Mouse (Mus musculus) lung, embryonic 14.5 days (tissue): ENCODE data around the gene Ddah2. TPM values are rescaled to one million over a fixed set of nuclear protein-coding genes. Genes with fewer than 3 reads are reported as not detected.

Experiments
- ATAC-seq: fragments of 200-750 bp; cut with Nextera tagmentation; 2 replicates; pipeline ENCODE4 v1.8.0; 2017; ENCODE audit warnings: mild to moderate bottlenecking, moderate TSS enrichment, moderate library complexity; ENCODE audit not compliant: insufficient read depth
- DNase-seq: peaks from one replicate; pipeline ENCODE4 v3.0.0-alpha.2; 2015
- H3K27ac ChIP-seq: fragments of 300-500 bp; sonication (generic); 2 replicates; pipeline ENCODE4 v1.5.1; 2014; ENCODE audit warnings: low read depth, mild to moderate bottlenecking, moderate library complexity
- H3K27me3 ChIP-seq: fragments of 300-500 bp; sonication (generic); 2 replicates; pipeline ENCODE4 v1.6.1; 2014; ENCODE audit warnings: low read length, control low read depth; ENCODE audit not compliant: insufficient read depth
- H3K36me3 ChIP-seq: fragments of 300-500 bp; sonication (generic); 2 replicates; pipeline ENCODE4 v1.6.1; 2014; ENCODE audit warnings: control low read depth; ENCODE audit not compliant: insufficient read depth
- H3K4me1 ChIP-seq: fragments of 300-500 bp; sonication (generic); 2 replicates; pipeline ENCODE4 v1.6.1; 2014; ENCODE audit warnings: antibody characterized with exemption, control low read depth; ENCODE audit not compliant: insufficient read depth
- H3K4me2 ChIP-seq: fragments of 300-500 bp; sonication (generic); 2 replicates; pipeline ENCODE4 v1.6.1; 2014; ENCODE audit warnings: mild to moderate bottlenecking
- H3K4me3 ChIP-seq: fragments of 300-500 bp; sonication (generic); 2 replicates; pipeline ENCODE4 v1.5.1; 2014; ENCODE audit warnings: low read depth, low read length
- H3K9ac ChIP-seq: fragments of 300-500 bp; sonication (generic); 2 replicates; pipeline ENCODE4 v1.6.1; 2014
- H3K9me3 ChIP-seq: fragments of 300-500 bp; sonication (generic); 2 replicates; pipeline ENCODE4 v1.6.1; 2016; ENCODE audit warnings: low read depth, low read length, control low read depth
- CTCF ChIP-seq: IDR thresholded peaks from 2 replicates; pipeline ENCODE4 v1.5.1; 2016; ENCODE audit warnings: antibody characterized with exemption, low read depth
- WGBS: fragments of 180-500 bp; shearing (Covaris S2); extraction: QIAGEN DNeasy Blood & Tissue Kit; methylation state at CpG from one replicate; pipeline ENCODE4 v1.1.7; 2014; 5-methylcytosine and 5-hydroxymethylcytosine counted together
- polyA plus RNA-seq: library from polyadenylated mRNA; unstranded; fragments of >200 nt; fragmentation: Nextera tagmentation; extraction: Ambion mirVana; gene quantifications from 2 replicates; pipeline ENCODE4 v1.2.1, GENCODE M21; 2014

Ddah2 gene
- 319 and 338 TPM in 2 replicates for polyA plus RNA-seq

DNA sequence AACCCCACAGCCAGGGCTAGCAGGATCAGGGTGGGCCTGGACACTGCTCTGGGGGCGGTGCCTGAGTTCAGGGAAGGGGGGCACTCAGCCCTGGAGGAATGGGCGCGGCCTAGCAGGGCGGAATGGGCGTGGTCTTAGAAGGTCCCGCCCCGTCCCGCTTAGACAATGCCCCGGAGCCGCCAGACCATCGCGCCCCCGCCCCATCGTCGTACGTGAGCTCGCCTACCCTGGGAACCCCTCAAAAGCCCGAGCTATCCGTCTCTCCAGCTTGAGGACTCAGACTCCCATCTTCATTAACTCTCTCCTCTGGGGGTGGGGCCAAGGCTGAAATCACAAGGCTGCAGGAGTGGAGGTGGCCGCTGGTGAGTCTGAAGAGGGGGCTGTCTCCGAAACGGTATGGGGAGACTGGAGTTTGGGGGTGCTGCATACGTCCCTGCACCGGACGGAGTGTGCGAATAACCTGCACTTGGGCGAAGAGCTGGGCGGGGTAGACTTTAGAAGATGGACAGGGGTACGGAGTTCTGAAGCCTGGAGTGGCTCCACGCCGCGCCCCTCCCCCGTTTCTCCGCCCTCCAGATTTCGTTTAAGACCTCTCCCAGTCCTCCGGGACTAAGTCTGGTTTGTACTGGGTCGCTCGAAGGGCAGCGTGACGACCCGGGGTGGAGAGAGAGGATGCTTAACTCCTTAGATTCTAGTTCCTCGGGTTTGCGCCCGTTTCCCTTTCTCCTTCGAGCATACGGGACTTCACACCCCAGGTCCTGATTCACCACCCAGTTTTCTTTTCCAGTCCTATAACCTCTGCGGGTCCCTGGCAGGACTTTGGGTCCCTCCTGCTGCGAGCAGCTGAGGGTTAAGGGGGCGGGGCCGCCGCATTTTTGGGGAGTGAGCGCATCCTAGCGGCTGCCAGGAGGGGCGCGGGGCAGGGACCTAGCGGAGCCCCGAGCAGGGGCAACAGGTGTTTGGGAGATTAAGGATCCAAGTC, at the start of gene Ddah2:
Gene Ddah2, plus strand, starts transcription at position 125 of the 982 bp plus-strand sequence.
- TF ChIP-seq CTCF: peak; percentile 75
- H3K4me3 ChIP-seq: peak within 1 kb of the TSS; percentile 84
- H3K36me3 ChIP-seq: peaks cover 74% of the 10 kb centered on the region
- no peaks in the 10 kb centered on the region for H3K9me3 ChIP-seq
- under 1% methylated on average over 57 of the region's 57 CpGs for WGBS
- peak within 1 kb of the TSS; percentile 93 for H3K27ac ChIP-seq
- DNase-seq: peak; percentile 99
- peaks cover 10% of the 10 kb centered on the region for H3K4me1 ChIP-seq
- H3K9ac ChIP-seq: peak within 1 kb of the TSS; percentile 83
- peak within 1 kb of the TSS; percentile 97 for H3K4me2 ChIP-seq
- no peaks in the 10 kb centered on the region for H3K27me3 ChIP-seq
- peak; percentile 92 for ATAC-seq

- ATAC-seq: no peak
Observed at GRCm38 (mm10) chr17:35009586-35009985, 49.2 kb upstream of the Ddah2 start.

DNA sequence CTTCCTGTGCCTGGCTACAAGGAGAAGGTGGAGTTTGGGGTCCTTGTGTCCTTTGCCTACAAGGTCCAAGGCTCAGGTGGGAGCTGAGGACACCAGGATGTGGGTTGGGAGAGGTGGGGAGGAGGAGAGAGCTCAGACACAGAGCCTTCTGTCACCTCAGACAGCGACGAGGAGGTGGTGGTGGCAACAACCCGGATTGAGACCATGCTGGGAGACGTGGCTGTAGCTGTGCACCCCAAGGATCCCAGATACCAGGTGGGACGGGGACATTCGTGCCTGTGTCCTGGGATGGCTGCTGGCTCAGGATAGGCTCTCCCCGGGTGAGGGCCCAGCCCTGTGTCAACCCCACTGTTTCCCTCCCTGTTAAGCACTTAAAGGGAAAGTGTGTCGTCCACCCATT, 47.4 kb upstream of the Ddah2 start:
- Histone ChIP-seq H3K4me1 (no peaks in the 10 kb centered on the region), H3K9ac (no peak overlapping the region), H3K36me3 (peaks cover 99% of the 10 kb centered on the region), H3K4me2 (no peak overlapping the region), H3K27me3 (no peaks in the 10 kb centered on the region), H3K9me3 (no peaks in the 10 kb centered on the region), H3K27ac (no peak overlapping the region), H3K4me3 (no peak overlapping the region)
- no peak for ATAC-seq
- no peak for TF ChIP-seq CTCF
- whole genome bisulfite sequencing: 86% methylated on average over 8 of the region's 8 CpGs
- no peak for DNase-seq

More at GRCm38 (mm10) chr17:35009586-35009985, 49.2 kb upstream of the Ddah2 start:
- Histone ChIP-seq H3K9me3 (no peaks in the 10 kb centered on the region), H3K4me1 (no peaks in the 10 kb centered on the region), H3K27ac (no peak overlapping the region), H3K4me2 (no peak overlapping the region), H3K27me3 (no peaks in the 10 kb centered on the region), H3K4me3 (no peak overlapping the region), H3K9ac (no peak overlapping the region), H3K36me3 (peaks cover 96% of the 10 kb centered on the region)
- WGBS: 85% methylated on average over 7 of the region's 7 CpGs
- TF ChIP-seq CTCF: no peak
- DNase-seq: no peak

DNA sequence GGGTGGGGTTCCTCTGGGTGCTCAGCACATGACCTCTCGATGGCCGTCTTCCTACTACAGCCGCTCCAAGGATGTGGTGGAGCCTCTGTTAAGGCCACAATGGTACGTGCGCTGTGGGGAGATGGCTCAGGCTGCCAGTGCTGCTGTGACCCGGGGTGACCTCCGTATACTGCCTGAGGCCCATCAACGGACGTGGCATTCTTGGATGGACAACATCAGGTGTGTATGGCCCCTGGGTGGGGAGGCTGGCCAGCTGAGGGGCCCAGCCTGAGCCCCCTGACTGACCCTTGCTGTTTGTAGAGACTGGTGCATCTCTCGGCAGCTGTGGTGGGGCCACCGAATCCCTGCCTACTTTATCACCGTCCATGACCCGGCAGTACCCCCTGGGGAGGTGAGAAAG, 46.4 kb upstream of the Ddah2 start:
- Histone ChIP-seq H3K9ac (no peak overlapping the region), H3K9me3 (no peaks in the 10 kb centered on the region), H3K4me3 (no peak overlapping the region), H3K27ac (no peak overlapping the region), H3K4me2 (no peak overlapping the region), H3K36me3 (peaks cover 97% of the 10 kb centered on the region), H3K4me1 (no peaks in the 10 kb centered on the region), H3K27me3 (no peaks in the 10 kb centered on the region)
- ATAC-seq (no peak), DNase-seq (no peak)
- 77% methylated on average over 13 of the region's 13 CpGs for WGBS
- no peak for TF ChIP-seq CTCF

- no peak overlapping the region for H3K27ac ChIP-seq
- H3K36me3 ChIP-seq: peaks cover 93% of the 10 kb centered on the region
- no peak overlapping the region for H3K9ac ChIP-seq
- ATAC-seq (no peak), DNase-seq (no peak)
- no peaks in the 10 kb centered on the region for H3K27me3 ChIP-seq
- no peak overlapping the region for H3K4me2 ChIP-seq
- H3K4me3 ChIP-seq: no peak overlapping the region
- H3K9me3 ChIP-seq: no peaks in the 10 kb centered on the region
- TF ChIP-seq CTCF: no peak
- 71% methylated on average over 6 of the region's 6 CpGs for WGBS
- no peaks in the 10 kb centered on the region for H3K4me1 ChIP-seq
Observed at GRCm38 (mm10) chr17:35013221-35013620, 45.6 kb upstream of the Ddah2 start.

GRCm38 (mm10) chr17:35015296-35015695, 43.5 kb upstream of the Ddah2 start:
- no peak for TF ChIP-seq CTCF
- no peak overlapping the region for H3K9ac ChIP-seq
- ATAC-seq: no peak
- DNase-seq: no peak
- H3K36me3 ChIP-seq: peaks cover 72% of the 10 kb centered on the region
- H3K9me3 ChIP-seq: no peaks in the 10 kb centered on the region
- no peaks in the 10 kb centered on the region for H3K4me1 ChIP-seq
- no peak overlapping the region for H3K4me2 ChIP-seq
- WGBS: 91% methylated on average over 16 of the region's 16 CpGs
- H3K27me3 ChIP-seq: no peaks in the 10 kb centered on the region
- H3K27ac ChIP-seq: no peak overlapping the region
- no peak overlapping the region for H3K4me3 ChIP-seq

DNA sequence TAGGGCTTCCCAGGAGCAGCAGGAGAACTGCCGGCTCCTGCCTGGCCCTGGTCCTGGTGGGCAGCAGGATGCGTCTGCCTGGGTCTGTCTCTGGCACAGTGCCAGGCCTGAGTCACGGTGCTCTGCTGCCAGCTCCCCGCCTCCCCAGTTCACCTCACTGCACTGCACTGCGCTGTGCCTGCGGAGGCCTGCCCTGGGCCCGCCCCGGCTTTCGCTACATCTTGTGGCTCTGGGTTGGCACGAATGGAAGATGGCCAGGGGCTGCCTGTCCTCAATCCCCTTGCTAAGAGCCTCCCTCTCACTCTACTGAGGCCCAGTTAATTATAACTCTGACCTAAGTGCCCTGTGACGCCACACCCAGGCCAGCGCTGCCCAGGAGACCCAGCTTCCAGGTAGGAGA, 42.5 kb upstream of the Ddah2 start, which contains the start of gene Vwa7:
Gene Vwa7, plus strand, starts transcription at position 204 of the 400 bp plus-strand sequence.
- DNase-seq: peak; percentile 57
- H3K4me2 ChIP-seq: no peak within 1 kb of the TSS
- H3K27me3 ChIP-seq: no peaks in the 10 kb centered on the region
- H3K4me3 ChIP-seq: no peak within 1 kb of the TSS
- no peak within 1 kb of the TSS for H3K27ac ChIP-seq
- no peak within 1 kb of the TSS for H3K9ac ChIP-seq
- peaks cover 62% of the 10 kb centered on the region for H3K36me3 ChIP-seq
- 62% methylated on average over 12 of the region's 12 CpGs for WGBS
- no peaks in the 10 kb centered on the region for H3K4me1 ChIP-seq
- no peaks in the 10 kb centered on the region for H3K9me3 ChIP-seq
- ATAC-seq: no peak
- no peak for TF ChIP-seq CTCF
